Mouse (Mus musculus) kidney, adult 8-10 months (tissue): ENCODE measurements around the gene Prpf6.

Experiments used
- DNase-seq, 2 experiments: peaks; one replicate each; pipeline ENCODE4 v3.0.0; 2022

Prpf6 gene

DNA sequence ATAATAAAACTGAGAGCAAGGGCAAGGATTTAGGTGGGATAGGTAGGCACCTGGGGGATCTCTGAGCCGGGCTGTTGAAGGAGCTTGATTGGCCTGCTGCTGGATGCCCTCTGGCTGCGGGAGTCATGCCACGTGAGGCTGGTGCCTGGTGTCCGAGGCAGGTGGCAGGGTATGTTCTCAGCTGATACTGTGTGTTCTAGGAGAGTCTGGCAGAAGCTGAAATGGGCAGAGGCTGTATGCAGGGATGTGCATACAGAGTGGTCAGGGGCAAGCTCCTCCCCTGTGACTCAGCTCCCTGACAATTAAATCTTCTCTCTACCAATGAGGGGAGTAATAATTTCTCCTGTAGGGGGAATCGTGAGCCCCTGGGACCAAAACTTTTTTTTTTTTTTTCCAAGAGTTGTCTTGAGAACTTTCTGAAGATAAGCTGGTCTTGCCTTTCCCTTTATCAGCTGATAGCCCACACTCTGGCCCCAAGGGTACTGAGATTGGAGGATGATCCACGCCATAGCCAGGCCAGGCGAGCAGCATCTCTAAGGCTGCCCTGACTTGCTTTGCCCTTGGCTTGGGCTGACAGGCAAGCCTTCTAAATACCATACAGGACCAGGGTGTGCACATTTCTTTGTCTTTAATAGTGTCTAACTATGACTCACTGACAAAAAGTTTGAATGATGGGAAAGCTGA, 5.9 kb downstream of the Prpf6 start:
- DNase-seq: no peak

DNA sequence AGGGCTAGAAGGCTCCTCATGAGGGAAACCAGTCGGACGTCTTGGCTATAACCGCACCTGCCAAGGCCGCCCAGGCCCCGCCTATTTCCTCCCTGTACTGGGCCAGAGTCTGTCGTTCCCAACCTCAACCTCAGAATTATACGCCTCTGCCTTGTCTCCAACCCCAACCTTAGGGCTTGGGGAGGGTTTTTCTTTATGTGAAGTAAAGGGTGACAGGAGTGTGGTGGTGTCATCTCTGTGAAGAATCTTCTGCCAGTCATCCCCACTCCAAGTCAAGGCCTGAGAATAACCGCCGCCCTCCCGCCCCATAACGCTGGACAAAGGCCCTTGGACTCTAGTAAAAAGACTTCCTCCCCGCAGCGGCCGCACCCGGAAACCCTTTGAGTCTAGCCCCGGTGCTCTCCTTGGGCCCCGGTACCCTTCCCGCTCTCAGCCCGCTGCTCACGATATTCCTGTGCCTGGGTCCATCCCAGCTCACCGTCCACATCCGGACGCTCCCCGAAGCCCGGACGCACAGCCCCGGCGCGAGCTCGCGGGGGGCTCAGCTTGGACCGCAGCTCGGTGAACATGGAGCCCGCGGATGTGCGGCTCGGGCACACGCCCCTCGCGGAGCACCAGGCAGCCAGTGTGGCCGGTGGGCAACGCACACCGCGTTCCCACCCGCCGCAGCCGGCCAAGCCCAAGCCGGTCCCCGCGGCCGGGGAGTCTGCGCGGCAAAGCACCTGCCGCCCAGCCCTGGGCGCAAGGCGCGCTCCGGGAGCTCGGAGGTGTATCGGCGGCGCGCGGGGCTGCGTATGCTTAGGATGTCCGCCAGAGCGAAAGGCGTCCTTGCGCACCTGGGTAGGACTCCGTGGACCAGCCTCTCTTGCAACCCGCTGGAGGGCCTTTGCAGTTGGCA, 7.0 kb downstream of the Prpf6 start, which contains the start of gene Samd10:
Samd10 (minus strand) TSS at position 759 of the 898 bp plus-strand sequence.
- peak; percentile 60 to 71 for DNase-seq

DNA sequence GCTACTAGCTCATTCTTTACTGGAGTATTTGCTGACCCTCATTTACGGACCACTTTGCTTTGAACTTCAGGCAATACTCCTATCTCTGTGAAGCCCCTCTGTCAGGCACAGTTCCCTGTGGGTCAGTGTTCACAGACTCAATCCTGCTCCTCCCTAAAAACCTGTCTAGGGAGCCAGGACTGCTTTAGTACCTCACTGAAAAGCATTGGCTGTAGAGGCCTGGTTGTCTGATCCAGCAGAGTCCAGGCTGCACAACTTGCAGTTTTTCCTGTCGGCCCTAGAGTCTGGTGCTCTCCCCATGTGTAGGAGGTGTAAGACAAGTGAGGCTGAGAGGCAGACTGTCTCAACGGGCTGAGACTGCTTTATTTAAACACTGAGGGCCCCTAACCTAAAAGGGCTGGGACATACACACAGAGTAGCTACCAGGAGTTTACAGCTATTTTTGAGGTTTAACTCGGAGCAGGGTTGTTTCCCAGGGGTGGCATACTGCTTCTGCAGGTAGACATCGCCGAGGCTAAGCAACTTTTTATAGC, 8.6 kb downstream of the Prpf6 start:
- no peak for DNase-seq

DNA sequence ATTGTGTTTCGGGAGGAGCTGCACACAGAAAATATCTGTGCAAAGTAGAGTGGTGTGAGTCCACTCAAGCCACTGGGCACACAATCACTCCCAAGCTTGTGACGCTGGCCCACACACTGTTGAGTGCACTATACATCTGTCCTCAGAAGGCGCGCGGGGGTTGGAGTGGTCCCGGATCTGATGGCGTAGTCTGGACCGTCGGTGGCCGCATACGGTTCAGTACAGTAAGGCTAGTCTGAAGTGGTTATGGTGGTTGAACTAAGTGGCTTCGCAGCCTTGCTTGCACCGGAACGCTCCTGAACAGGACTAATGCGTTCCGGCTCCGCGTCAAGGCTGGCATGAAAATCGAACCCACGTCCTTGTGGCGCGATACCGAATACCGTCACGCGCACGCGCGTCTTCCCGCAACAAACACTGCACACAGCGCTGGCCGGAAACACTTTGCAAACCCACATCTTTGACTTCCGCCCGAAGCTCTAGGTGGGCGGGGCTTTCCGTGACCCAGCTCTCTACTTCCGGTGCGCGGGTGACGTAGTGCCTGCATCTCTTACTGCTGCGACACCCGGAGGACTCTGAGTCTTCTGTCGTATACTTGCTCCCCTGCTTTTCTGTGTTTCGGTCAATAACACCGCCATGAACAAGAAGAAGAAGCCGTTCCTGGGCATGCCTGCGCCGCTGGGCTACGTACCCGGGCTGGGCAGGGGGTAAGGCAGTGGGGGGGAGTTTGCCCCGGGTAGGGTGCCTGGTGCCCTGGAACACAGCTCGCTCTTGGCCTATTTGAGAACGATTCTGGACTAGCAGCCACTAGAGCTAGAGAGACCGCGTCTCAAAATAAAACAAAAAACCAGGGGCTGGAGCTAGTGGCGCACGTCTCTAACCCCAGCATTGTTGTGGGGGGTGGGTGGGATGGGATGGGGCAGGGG, 9.4 kb downstream of the Prpf6 start:
- peak; percentile 96 to 98 for DNase-seq

GRCm38 (mm10) chr2:181601751-181602145, 10.1 kb downstream of the Prpf6 start:
- DNase-seq: no peak

DNA sequence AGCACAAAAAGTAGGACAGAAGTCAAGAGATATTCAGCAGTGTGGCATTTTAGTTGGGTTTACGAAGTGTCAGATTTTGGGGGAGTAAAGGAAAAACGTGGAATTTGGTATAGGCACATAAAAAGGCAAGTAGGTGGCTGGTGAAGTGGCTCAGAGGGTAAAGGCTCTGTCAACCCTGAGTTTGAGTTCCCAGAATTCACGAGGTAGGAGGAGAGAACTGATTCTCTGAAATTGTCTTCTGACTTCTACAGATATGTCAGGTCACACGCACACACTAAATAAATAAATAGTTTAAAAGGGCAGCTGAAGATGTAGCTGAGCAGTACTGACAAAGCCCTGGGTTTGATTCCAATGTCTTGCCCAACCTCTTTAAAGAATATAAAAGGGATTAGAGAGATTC, 10.7 kb downstream of the Prpf6 start:
- DNase-seq: no peak

GRCm38 (mm10) chr2:181618761-181619495, 27.3 kb downstream of the Prpf6 start:
- DNase-seq: no peak

- DNase-seq: peak; percentile 7 to 35
Observed at GRCm38 (mm10) chr2:181623401-181623800, 31.7 kb downstream of the Prpf6 start.

DNA sequence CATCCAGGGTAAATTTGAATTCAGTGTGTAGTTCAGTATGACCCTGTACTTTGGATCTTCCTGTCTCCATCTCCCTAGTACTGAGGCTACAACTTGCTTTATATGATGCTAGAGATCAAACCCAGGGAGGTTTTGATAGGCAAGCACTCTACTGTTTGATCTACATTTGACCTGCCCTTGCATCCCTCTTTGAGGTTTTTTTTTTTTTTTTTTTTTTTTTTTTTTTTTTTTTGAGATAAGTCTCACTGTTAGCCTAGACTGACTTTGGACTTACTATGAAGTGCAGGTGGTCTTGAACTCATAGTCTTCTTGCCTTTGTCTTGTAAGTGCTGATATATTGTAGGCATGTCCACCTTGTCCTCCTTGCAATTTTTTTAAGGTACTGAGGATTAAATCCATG, 36.8 kb downstream of the Prpf6 start:
- DNase-seq: no peak

- DNase-seq: no peak
Observed at GRCm38 (mm10) chr2:181632624-181633023, 41.0 kb downstream of the Prpf6 start.

GRCm38 (mm10) chr2:181635865-181636264, 44.2 kb downstream of the Prpf6 start:
- DNase-seq: no peak

DNA sequence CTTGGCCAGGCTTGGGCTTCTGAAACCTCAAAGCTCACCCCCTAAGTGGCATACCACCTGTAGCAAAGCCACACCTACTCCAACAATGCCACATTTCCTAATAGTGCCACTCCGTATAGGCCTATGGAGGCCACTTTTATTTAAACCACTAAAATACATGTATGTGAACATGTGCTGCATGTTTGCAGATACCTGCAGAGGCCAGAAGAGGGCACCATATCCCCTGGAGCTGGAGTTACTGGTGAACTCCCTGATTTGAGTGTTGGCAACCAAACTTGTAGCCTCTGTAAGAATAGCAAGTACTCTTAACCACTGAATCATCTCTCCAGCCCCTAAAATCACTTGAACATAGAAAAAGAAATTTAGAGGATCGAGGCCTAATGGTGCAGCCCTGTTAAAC, 52.7 kb downstream of the Prpf6 start:
- DNase-seq: peak in 1 of 2 experiments; percentile 57

DNA sequence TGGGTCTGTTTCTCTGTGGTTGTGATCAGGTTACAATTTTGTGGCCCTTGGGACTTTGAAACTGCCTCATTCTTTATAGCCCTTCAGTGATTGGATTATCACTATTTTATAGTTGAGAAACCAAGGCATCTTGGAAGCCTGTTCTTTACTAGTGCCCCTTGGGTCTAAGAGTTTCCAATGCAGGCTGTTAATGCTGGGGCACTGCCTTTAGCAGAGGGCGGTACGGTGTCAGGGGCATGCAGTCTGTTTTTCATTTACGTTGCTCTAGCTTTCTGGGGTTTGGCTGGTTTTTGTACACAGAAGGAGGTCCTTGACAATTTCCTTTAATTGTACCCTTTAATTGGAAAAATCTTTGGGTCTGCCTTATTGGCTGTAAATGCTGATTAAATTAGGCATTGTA, 54.0 kb downstream of the Prpf6 start:
- no peak for DNase-seq

GRCm38 (mm10) chr2:181646626-181647472, 55.2 kb downstream of the Prpf6 start:
- no peak for DNase-seq

DNA sequence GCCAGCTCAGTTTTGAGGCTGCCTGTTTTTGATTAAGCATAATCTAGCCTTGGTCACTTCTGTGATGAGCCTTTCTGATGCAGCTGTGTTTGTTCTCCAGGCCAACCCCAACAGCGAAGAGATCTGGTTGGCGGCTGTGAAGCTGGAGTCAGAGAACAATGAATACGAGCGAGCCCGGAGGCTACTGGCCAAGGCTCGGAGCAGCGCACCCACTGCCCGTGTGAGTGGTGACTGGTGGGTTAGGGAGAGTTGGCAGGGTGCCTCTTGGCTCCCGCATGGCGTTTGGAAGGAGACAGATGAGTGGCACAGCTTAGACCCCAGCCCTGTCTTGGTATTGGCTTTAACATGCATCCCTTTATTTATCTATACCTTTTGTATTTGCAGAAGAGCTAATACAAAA, 57.3 kb downstream of the Prpf6 start:
- no peak for DNase-seq

- DNase-seq: no peak
Observed at GRCm38 (mm10) chr2:181653065-181653464, 61.4 kb downstream of the Prpf6 start.

- DNase-seq: no peak
Observed at GRCm38 (mm10) chr2:181653523-181653922, 61.9 kb downstream of the Prpf6 start.

DNA sequence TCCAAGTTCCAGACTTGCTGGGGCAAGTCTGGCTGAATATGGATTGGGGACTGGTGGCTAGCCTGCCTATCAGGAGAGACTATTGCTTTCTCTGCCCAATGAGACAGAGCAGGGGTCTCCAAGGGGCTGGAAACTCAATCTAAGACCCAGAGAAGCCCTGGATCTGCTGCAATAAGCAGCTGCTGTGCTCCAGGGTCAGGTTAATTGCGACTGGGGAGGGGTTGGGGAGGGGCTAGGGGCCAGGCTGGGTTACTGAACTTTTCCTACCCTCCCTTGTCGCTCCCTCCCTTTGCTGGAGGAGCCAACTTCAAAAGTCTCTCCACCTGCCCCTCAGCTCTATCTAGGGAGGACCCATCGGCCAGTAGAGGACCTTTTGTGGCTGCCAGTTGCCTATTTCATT, 65.1 kb downstream of the Prpf6 start, which contains the start of gene Gm29797:
Gm29797 (plus strand) TSS at position 301 of the 400 bp plus-strand sequence.
- DNase-seq: no peak

- no peak for DNase-seq
Observed at GRCm38 (mm10) chr2:181657441-181657840, 65.8 kb downstream of the Prpf6 start.

GRCm38 (mm10) chr2:181658528-181658927, 66.9 kb downstream of the Prpf6 start:
- no peak for DNase-seq
